Mouse (Mus musculus): ENCODE results near the gene 1700020N01Rik.

1700020N01Rik gene

DNA sequence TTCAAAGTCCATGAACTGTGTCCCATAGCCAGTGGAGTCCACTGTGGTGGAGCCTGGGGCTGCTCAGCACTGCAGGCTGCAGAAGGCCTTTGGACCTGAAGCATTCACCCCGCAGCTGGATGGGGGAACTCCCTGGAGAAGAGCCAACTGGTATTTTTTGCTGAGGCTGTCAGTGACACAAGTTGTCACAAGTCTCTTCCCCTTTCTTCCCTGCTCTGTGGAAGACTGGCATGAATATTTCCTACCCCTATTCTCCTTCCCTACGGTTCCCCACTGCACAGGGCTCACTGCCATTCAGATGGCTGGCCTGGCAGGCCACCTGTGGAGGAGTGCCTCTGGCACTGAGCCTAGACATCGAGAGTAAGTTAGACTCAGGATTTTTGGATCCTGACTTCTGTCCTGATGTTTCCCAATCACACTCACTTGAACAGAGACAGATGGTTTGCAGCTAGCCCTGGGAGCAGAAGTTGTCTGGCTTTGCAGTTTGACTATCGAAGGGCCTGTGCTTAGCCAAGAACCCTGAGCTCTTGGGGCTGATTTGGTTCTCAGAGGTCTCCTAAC, 12.1 kb downstream of the 1700020N01Rik start:
- no peak for DNase-seq

GRCm38 (mm10) chr10:21605601-21606000, 12.7 kb downstream of the 1700020N01Rik start:
- DNase-seq: no peak

GRCm38 (mm10) chr10:21606931-21607330, 14.0 kb downstream of the 1700020N01Rik start:
- no peak for DNase-seq

GRCm38 (mm10) chr10:21609583-21609982, 16.6 kb downstream of the 1700020N01Rik start:
- DNase-seq: no peak

- DNase-seq: no peak
Measured at GRCm38 (mm10) chr10:21613021-21613860, 20.3 kb downstream of the 1700020N01Rik start.

GRCm38 (mm10) chr10:21614520-21614919, 21.6 kb downstream of the 1700020N01Rik start:
- no peak for DNase-seq

- DNase-seq: no peak
Measured at GRCm38 (mm10) chr10:21618745-21619508, 26.0 kb downstream of the 1700020N01Rik start.

GRCm38 (mm10) chr10:21622065-21622464, 29.1 kb downstream of the 1700020N01Rik start:
- no peak for DNase-seq

DNA sequence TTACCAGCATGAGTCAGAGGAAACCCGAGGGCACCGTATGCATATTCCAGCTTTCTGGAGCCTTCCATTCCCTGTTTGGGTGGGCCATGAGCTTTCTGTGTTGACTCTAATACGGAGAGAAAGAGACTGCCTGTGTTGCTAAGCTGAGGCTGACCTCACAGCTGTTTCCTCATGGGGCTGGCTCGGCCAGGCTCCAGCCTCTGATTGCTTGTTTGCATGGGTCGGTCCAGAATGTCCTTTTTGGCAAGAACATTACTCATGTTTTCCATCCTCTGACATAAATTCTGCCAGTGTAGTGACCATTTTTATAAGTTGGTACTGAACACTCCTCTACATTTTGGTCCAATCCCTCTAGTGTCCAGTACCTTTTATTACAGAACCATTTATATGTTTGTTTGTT, 35.6 kb downstream of the 1700020N01Rik start:
- DNase-seq: no peak

- no peak for DNase-seq
Measured at GRCm38 (mm10) chr10:21629031-21629740, 36.2 kb downstream of the 1700020N01Rik start.

DNA sequence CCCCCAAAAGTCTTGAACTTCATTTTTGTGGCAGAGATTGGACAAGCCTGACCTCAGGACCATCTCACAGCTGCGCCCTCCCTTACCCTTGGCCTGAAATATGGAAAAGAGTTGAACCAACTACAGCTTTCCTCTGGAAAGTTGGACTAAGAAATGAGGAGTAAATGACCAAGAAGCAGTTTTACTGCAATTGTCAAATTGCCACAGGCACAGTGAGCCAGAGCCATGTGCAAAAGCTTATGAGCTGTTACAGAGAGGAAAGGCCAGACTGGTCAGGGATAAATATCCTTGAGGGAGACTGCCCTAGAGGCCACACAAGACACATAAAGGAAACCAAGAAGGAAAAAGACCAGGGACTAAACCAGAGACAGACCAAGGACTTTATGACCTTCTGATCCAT, 38.5 kb downstream of the 1700020N01Rik start:
- DNase-seq: no peak

DNA sequence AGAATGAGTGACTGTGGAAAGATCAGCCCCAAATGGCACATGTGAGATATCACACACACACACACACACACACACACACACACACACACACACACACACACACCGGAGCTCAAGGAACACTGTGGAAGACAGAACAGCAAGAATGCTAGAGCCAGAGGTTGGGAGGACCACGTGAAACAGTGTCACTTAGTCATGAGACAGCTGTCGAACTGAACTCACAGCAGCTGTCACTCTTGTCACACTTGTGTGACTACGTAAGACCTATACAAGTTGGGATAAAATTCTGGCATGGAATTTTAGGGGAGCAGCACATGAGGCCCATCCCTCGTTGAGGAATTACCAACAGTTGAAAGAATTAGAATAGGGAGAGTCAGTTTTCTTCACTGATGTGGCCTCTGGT, 39.7 kb downstream of the 1700020N01Rik start:
- DNase-seq: no peak

DNA sequence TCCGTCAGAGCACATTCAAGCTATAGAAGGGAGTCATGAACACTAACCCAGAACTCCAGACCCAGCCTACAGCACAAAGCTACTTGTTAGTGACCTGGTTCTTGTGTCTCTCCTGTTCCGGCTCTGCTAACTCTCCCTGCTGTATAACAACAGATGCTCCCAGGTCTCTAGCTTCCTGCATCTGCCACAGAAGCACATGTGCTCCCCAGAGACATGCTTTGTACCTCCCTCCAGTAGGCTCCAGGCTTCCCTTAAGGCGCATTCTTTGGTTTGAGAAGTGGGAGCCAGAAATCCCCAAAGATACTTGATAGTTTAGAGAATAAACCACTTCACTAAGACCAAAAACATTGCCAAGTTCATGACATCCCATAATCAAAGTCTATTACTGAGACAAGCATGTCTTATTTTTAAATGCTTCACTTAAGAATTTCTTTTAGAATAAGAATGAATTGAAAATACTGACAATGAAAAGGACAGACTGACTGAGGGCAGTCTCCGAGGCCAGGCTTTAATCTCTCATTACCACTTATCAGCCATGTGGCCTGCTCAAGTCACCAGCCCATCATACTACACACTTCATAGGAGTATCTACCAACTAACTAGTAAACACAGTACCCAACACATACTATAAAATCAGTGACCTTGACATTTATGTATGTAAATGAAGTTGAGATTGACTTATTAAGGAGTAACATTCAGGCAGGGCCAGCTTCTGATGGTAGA, 43.2 kb downstream of the 1700020N01Rik start:
- no peak for DNase-seq

GRCm38 (mm10) chr10:21636711-21637081, 43.8 kb downstream of the 1700020N01Rik start:
- DNase-seq: no peak

DNA sequence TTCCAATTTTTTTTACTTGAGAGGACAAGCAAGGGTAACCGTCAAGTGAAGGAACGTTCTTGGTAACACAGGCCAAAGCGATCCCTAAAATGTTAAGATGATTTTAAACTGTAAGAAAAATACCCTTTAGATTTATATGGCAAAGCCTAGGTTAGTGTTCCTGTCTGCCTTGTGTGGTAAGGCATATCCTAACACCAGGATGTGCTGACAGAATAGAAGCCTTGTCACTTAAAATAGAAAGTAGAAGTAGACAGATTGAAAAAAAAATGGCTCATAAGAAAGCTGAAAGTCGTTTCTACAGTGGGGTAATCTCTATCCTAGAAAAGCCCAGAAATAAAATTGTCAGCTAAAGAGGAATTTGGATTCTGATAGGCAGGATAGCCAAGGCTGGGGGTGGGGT, 58.4 kb downstream of the 1700020N01Rik start:
- DNase-seq: no peak

GRCm38 (mm10) chr10:21652426-21653345, 59.7 kb downstream of the 1700020N01Rik start:
- no peak for DNase-seq

- DNase-seq: no peak
Measured at GRCm38 (mm10) chr10:21653469-21653868, 60.5 kb downstream of the 1700020N01Rik start.

DNA sequence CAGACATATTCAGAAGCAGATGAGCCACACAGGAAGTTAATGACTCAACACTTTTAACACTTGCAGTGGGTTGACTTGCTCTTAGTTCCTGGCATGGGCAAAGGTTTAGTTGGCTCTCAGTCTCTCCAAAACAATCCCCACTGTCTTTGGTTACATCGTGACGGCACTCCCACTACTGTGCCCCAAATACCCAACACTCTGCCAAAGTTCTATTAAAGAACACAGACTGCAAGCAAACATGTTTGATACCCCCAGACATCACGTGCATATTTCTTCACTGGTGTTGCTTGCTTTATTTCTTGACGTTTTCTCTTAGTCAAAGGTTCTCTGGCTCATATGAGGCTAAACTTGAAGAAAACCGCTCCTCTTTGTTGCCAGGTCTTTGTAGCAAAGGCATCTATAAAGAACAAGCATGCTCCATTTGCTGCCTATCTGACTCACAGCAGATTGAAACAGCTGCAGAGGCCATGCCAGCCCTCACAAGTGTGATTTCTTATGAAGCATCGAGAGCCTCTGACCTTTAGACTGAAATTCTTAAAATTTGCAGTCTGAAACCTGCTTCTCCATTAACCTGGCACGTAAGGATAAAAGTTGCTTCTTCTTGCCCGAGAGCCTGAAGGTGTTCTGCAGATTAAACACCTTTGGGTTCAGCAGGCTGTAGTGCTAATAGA, 66.8 kb downstream of the 1700020N01Rik start:
- no peak for DNase-seq

DNA sequence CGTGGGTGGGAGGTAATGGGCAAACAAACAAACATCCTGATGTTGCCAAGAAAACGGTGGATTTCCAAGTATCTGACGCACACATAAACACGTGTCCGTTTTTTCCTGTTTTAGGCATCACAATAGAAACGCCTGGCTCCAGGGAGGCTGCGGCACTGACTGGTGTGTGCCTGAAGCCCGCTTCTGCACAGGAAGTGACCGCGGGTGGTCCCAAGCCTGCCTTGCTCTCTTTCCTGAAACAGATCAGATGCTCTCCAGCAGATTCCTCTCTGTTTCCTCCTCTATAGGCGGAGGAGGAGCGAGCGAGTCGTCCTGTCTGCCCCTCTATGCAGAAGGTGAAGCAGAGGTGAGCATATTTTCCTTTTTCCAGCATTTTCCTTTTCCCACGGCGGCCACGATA, 76.0 kb downstream of the 1700020N01Rik start:
- no peak for DNase-seq

- no peak for DNase-seq
Measured at GRCm38 (mm10) chr10:21669750-21670161, 76.8 kb downstream of the 1700020N01Rik start.

DNA sequence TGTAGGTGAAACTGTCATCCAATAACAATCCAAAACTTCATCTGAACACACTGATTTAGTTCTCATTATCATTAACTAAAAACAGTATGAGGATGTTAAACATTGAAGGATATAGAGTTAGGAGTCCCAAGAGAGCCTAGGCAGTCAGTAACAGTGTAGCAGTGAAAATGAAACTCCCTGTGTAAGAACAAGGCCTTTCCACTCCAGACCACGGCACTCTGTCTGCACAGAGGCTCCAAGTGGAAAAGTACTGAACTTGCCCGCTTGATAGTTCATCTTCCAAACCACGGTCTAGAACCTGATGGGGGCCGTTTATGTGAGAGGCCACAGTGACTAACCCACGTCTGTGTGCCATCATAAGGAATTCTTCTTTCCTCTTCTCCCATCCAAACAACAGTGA, 77.2 kb downstream of the 1700020N01Rik start:
- no peak for DNase-seq

All from right cerebral cortex, postnatal 4 days (tissue).